Comparison of ENCODE assay signal across 10 mouse cellular contexts in genomic region chr10:41594957-41595356, GRCm38 (mm10).
DNase-seq lines count a peak whose midpoint lies in the region; ATAC-seq and TF ChIP-seq lines count a peak whose summit lies in the region.
"Had no signal": no experiment of that assay in that cellular context is flagged by ENCODE, and none has a peak within 500 bp of the region (broad histone marks: within the 10 kb centered on the region; RNA-seq: fewer than 3 reads in every experiment).

No protein-coding gene starts in this region.

- no peaks in the 10 kb centered on the region for H3K9me3 ChIP-seq in embryonic facial prominence, embryonic 14.5 days (ENCODE audit: control insufficient read depth, low read length)

- no peaks in the 10 kb centered on the region for H3K27me3 ChIP-seq in embryonic facial prominence, embryonic 14.5 days (replicated peaks; ENCODE audit: control insufficient read depth, insufficient read depth, low read length)

- intact Hi-C loops in gastrocnemius, adult 2 months (cut with DNase I), result loop anchor here (5.0 kb wide), 1 partner anchor 63 kb away; no protein-coding TSS in a partner anchor

- H3K36me3 ChIP-seq in embryonic facial prominence, embryonic 14.5 days (ENCODE audit: control insufficient read depth, insufficient read depth, low read length), result no peaks in the 10 kb centered on the region

- peak overlapping the region; percentile 66 for H3K27ac ChIP-seq in gastrocnemius, adult 2 months
- peak overlapping the region; percentile 57 for H3K27ac ChIP-seq in embryonic facial prominence, embryonic 14.5 days (replicated peaks; ENCODE audit: low read depth, low read length)

- H3K4me1 ChIP-seq in embryonic facial prominence, embryonic 14.5 days (ENCODE audit: control insufficient read depth, insufficient read depth, low read length), result peaks cover 13% of the 10 kb centered on the region

- no peak for TF ChIP-seq CTCF in gastrocnemius, adult 2 months (IDR thresholded peaks at IDR 0.05)

- H3K9ac ChIP-seq in embryonic facial prominence, embryonic 14.5 days (ENCODE audit: low read depth, low read length), result no peak overlapping the region

- peak; percentile 67 for ATAC-seq in embryonic facial prominence, embryonic 14.5 days (ENCODE audit: low read depth)

- WGBS in embryonic facial prominence, embryonic 14.5 days, result 51% methylated on average over 2 of the region's 2 CpGs

- no peak overlapping the region for H3K4me2 ChIP-seq in embryonic facial prominence, embryonic 14.5 days (ENCODE audit: low read depth, low read length)

- H3K4me3 ChIP-seq in gastrocnemius, adult 2 months, result no peak overlapping the region
- no peak overlapping the region for H3K4me3 ChIP-seq in embryonic facial prominence, embryonic 14.5 days (ENCODE audit: low read depth, low read length)

- no peak for DNase-seq in gastrocnemius, adult 2 months
- DNase-seq in gastrocnemius, postnatal 25 days, result no peak
- DNase-seq in lung, adult 18-20 months, result peak; percentile 20 to 38
- no peak for DNase-seq in lung, postnatal 36 days
- DNase-seq in embryonic facial prominence, embryonic 14.5 days (ENCODE audit: low spot score), result peak; percentile 88
- peak; percentile 26 for DNase-seq in lung, postnatal 10 days
- no peak for DNase-seq in Muller cell, postnatal 12 days (ENCODE audit: inconsistent ontology term)
- DNase-seq in left cerebral cortex, adult 9 months (ENCODE audit: low spot score in 2 of 2), result no peak
- DNase-seq: adrenal gland, postnatal 25 days; midbrain, embryonic 14.5 days had no signal

Comparison
In these comparisons a context has a peak if more than half of its experiments do, and no peak if none do; other contexts are left out.
1. DNase-seq: peak in lung, adult 18-20 months (2 of 2), embryonic facial prominence, embryonic 14.5 days (single experiment) and lung, postnatal 10 days (single experiment); none in gastrocnemius, adult 2 months (single experiment), gastrocnemius, postnatal 25 days (single experiment), lung, postnatal 36 days (single experiment), Muller cell, postnatal 12 days (single experiment) and left cerebral cortex, adult 9 months (0 of 2).